Mouse (Mus musculus): ENCODE data around the gene Os9.

Os9 gene

GRCm38 (mm10) chr10:127144536-127144935 is 23.6 kb upstream of the Os9 start:
- no peak for DNase-seq

GRCm38 (mm10) chr10:127143228-127143627 is 22.3 kb upstream of the Os9 start:
- DNase-seq, result peak; percentile 41 to 61

GRCm38 (mm10) chr10:127141500-127141899 is 20.6 kb upstream of the Os9 start:
- DNase-seq, result no peak

- DNase-seq, result no peak
Observed at GRCm38 (mm10) chr10:127140971-127141370, 20.0 kb upstream of the Os9 start.

GRCm38 (mm10) chr10:127138328-127139141 is 17.6 kb upstream of the Os9 start:
- no peak for DNase-seq

GRCm38 (mm10) chr10:127137896-127138295 is 17.0 kb upstream of the Os9 start:
- DNase-seq, result no peak

GRCm38 (mm10) chr10:127136510-127136909 is 15.6 kb upstream of the Os9 start:
- no peak for DNase-seq

- no peak for DNase-seq
Observed at GRCm38 (mm10) chr10:127135118-127135836, 14.3 kb upstream of the Os9 start.

- peak in 1 of 2 experiments; percentile 33 for DNase-seq
Observed at GRCm38 (mm10) chr10:127134394-127135035, 13.6 kb upstream of the Os9 start.

- DNase-seq, result no peak
Observed at GRCm38 (mm10) chr10:127132469-127132868, 11.5 kb upstream of the Os9 start.

GRCm38 (mm10) chr10:127129431-127129830 is 8.5 kb upstream of the Os9 start:
- no peak for DNase-seq

GRCm38 (mm10) chr10:127127711-127128279 is 6.9 kb upstream of the Os9 start:
- no peak for DNase-seq

- no peak for DNase-seq
Observed at GRCm38 (mm10) chr10:127126579-127126978, 5.6 kb upstream of the Os9 start.

- peak in 1 of 2 experiments; percentile 57 for DNase-seq
Observed at GRCm38 (mm10) chr10:127125210-127126001, 4.5 kb upstream of the Os9 start.

GRCm38 (mm10) chr10:127123436-127123805 is 2.5 kb upstream of the Os9 start:
- DNase-seq, result peak; percentile 82 to 89

- peak; percentile 68 to 78 for DNase-seq
Observed at GRCm38 (mm10) chr10:127122784-127123435, 2.0 kb upstream of the Os9 start.

GRCm38 (mm10) chr10:127122018-127122417 is 1.1 kb upstream of the Os9 start:
- DNase-seq, result no peak

GRCm38 (mm10) chr10:127120301-127121065 is 448 bp downstream of the Os9 start:
- DNase-seq, result peak; percentile 22 to 39

GRCm38 (mm10) chr10:127119229-127119628 is 1.7 kb downstream of the Os9 start:
- no peak for DNase-seq

- DNase-seq, result no peak
Observed at GRCm38 (mm10) chr10:127118470-127118869, 2.5 kb downstream of the Os9 start.

- no peak for DNase-seq
Observed at GRCm38 (mm10) chr10:127115068-127115467, 5.9 kb downstream of the Os9 start.
